Mouse (Mus musculus) bone marrow macrophage, adult 2 months (primary cell): ENCODE results near the gene Asic1. TPM values are rescaled to one million over a fixed set of nuclear protein-coding genes. Genes with fewer than 3 reads are reported as not detected.

Experiments used
- H3K27ac ChIP-seq: 2 replicates; pipeline ENCODE4 v1.5.1; 2012; ENCODE audit warnings: low read depth, low read length; ENCODE audit not compliant: insufficient read depth
- H3K4me1 ChIP-seq: 2 replicates; pipeline ENCODE4 v1.6.1; 2012; ENCODE audit warnings: low read length; ENCODE audit not compliant: control insufficient read depth, insufficient read depth
- H3K4me3 ChIP-seq: 2 replicates; pipeline ENCODE4 v1.5.1; 2012; ENCODE audit warnings: mild to moderate bottlenecking, low read length, moderate library complexity; ENCODE audit not compliant: insufficient read depth
- CTCF ChIP-seq: IDR thresholded peaks from 2 replicates; pipeline ENCODE4 v1.5.1; 2012; ENCODE audit warnings: low read depth, mild to moderate bottlenecking, low read length, moderate library complexity
- POLR2A ChIP-seq: IDR thresholded peaks from 2 replicates; pipeline ENCODE4 v1.6.1; 2012; ENCODE audit warnings: mild to moderate bottlenecking, low read depth, low read length, borderline replicate concordance
- polyA plus RNA-seq: library from polyadenylated mRNA; stranded (reverse); fragments of >200 nt; gene quantifications from 2 replicates; pipeline ENCODE4 v1.2.4, GENCODE M21; 2012; ENCODE audit not compliant: missing spikeins, insufficient read depth, insufficient read length

Asic1 gene
- polyA plus RNA-seq = not detected in 2 replicates

DNA sequence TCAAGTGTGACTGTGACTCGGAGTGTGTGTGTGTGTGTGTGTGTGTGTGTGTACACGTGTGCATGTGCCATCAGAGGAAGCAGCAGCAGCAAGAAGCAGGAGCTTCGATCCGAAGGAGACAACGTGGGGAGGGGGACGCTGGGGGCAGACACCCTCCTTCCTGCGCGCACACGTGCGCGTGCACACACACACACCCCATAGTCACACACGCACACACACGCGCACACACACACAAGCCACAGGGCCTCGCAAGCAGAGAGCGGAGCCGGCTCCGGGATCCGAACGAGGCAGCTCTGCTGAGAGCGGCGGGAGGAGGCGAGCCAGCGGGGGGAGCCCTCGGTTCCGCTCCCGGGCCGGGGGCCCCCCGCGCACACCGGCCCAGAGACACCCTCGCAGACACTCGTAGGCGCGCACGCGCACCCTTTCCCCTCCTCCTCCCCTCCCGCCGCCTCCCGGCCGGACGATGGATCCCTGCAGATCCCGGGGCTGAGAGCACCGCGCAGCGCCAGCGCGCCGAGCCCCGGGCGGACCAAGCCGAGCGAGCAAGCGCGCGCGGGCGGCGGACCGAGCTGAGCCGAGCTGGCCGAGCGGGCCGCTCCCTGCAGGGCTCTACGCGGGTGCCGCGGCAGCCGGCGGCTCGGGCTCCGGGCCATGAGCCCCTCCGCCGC is at the start of gene Asic1:
Asic1 (plus strand) TSS at position 215 of the 668 bp plus-strand sequence.
- Histone ChIP-seq H3K4me3 (peak within 1 kb of the TSS; percentile 42), H3K4me1 (no peaks in the 10 kb centered on the region), H3K27ac (no peak within 1 kb of the TSS)
- TF ChIP-seq CTCF = no peak
- no peak for TF ChIP-seq POLR2A

GRCm38 (mm10) chr15:99622063-99622462 is 48.1 kb upstream of the Asic1 start:
- TF ChIP-seq CTCF = no peak
- no peak for TF ChIP-seq POLR2A
- Histone ChIP-seq H3K4me3 (no peak overlapping the region), H3K27ac (no peak overlapping the region), H3K4me1 (peaks cover 7% of the 10 kb centered on the region)

DNA sequence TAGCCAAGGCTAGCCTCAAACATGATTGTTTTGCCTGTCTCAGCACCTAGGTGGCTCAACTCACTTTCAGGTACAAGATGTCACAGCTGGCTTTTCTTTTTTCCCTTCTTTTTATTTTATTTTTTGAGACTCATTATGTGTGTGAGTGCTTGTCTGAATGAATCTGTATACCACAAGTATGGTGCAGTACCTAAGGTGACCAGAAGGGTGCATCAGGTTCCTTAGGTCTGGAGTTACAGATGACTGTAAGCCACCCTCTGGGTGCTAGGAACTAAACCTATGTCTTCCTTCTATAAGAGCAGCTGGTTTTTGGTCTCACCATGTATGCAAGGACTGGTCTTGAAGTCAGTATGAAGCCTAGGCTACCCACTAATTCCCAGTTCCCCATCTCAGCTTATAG is 38.5 kb upstream of the Asic1 start:
- H3K4me3 ChIP-seq = no peak overlapping the region
- no peak for TF ChIP-seq POLR2A
- TF ChIP-seq CTCF = no peak
- H3K27ac ChIP-seq = no peak overlapping the region
- peaks cover 3% of the 10 kb centered on the region; the same call in 1 of the 2 replicates for H3K4me1 ChIP-seq

- Histone ChIP-seq H3K27ac (no peak overlapping the region), H3K4me3 (no peak overlapping the region), H3K4me1 (peaks cover 3% of the 10 kb centered on the region; the same call in 1 of the 2 replicates)
- TF ChIP-seq POLR2A = no peak
- TF ChIP-seq CTCF = no peak
Measured at GRCm38 (mm10) chr15:99634702-99635101, 35.5 kb upstream of the Asic1 start.

- H3K4me3 ChIP-seq = no peak overlapping the region
- H3K27ac ChIP-seq = no peak overlapping the region
- H3K4me1 ChIP-seq = peaks cover 3% of the 10 kb centered on the region; the same call in 1 of the 2 replicates
- no peak for TF ChIP-seq POLR2A
- no peak for TF ChIP-seq CTCF
Measured at GRCm38 (mm10) chr15:99637405-99638123, 32.6 kb upstream of the Asic1 start.

DNA sequence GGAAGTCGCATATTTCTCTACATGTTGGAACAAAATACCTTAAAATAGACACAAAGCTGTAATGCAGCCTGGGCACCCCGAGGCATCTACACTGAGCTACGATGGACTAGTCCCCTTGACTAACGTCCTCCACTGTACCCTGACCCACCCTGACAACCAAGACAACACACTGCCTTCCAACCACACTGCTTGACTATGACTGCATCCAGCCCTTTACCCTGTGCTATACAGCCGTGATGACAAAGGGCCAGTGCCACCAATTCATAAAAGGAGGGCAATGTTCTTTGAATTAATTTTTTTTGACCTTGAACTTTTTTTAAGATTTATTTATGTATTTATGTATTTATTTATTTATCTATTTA is 32.1 kb upstream of the Asic1 start:
- H3K4me3 ChIP-seq = no peak overlapping the region
- H3K4me1 ChIP-seq = peaks cover 3% of the 10 kb centered on the region; the same call in 1 of the 2 replicates
- TF ChIP-seq CTCF (no peak), POLR2A (no peak)
- no peak overlapping the region for H3K27ac ChIP-seq

DNA sequence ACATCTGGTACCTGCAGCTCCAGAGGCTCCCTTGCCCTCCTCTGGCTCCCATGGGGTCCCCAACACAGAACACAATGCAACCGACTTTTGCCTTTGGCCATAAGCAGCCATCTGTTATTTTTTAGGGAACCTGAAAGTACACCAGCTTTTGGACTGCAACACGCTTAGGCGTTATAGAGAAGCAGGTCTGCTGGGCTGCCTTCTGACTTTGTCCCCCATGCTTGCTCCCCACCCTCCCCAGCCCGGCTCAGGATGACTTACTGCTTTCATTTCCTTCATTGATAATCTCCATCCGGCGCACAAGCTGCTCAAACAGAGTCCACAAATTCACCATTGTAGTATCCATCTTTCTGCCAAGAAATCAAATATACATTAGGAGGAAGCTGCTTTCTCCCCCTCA is 27.5 kb upstream of the Asic1 start:
- no peak overlapping the region for H3K4me3 ChIP-seq
- TF ChIP-seq CTCF (no peak), POLR2A (no peak)
- H3K27ac ChIP-seq = no peak overlapping the region
- peaks cover 23% of the 10 kb centered on the region for H3K4me1 ChIP-seq

- TF ChIP-seq CTCF (no peak), POLR2A (no peak)
- H3K4me1 ChIP-seq = peaks cover 25% of the 10 kb centered on the region
- no peak overlapping the region for H3K4me3 ChIP-seq
- no peak overlapping the region for H3K27ac ChIP-seq
Measured at GRCm38 (mm10) chr15:99643832-99644231, 26.3 kb upstream of the Asic1 start.

DNA sequence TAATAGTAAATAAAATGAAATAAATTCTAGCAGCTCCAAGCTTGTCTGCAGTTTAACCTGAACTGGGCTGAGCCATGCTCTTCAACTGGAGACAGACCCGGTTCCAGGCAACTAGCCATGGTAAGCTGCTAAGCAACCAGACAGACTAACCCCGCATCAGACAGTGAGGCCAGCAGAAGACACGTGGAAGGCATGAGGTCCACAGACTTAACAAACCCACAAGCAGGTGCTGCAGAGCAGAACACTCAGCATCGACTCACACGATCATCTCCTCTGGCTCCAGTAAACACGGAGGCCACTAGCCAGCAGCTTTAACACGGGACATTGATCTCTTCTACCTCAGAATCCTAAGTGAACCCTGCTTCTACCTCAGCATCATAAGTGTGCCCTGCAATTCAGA is 25.4 kb upstream of the Asic1 start:
- TF ChIP-seq CTCF (no peak), POLR2A (no peak)
- Histone ChIP-seq H3K27ac (no peak overlapping the region), H3K4me3 (no peak overlapping the region), H3K4me1 (peaks cover 33% of the 10 kb centered on the region)

DNA sequence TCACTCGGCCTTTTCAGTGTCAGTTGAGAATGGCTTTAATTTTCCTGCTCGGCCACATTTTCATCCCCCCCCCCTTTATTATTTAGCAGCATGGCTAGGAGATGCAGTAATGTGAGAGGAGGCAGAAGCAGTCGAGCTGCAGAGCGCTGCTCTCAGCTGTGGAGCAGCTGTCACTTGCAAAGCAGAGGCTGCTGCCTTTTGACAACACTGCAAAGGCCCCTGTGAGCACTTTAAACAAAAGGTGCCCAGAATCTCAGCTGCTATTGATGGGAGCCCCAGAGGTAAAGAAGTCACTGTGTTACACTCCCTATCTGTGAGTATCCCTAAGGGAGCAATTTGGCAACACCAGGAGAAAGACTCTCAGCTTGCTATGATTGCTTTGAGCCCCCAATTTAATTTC is 21.8 kb upstream of the Asic1 start:
- TF ChIP-seq POLR2A (no peak), CTCF (no peak)

More for the DNA sequence above, 21.8 kb upstream of the Asic1 start:
- peaks cover 44% of the 10 kb centered on the region for H3K4me1 ChIP-seq
- no peak overlapping the region for H3K4me3 ChIP-seq
- H3K27ac ChIP-seq = no peak overlapping the region
